Mouse (Mus musculus): ENCODE measurements around the gene Fli1. TPM values are rescaled to one million over a fixed set of nuclear protein-coding genes. Genes with fewer than 3 reads are reported as not detected.

The Fli1 gene
- polyA plus RNA-seq, 1 experiment from 2014 or later, result 27.3 TPM

- H3K9me3 ChIP-seq (ENCODE audit: control insufficient read depth, low read length), result no peaks in the 10 kb centered on the region
- 75% methylated on average over 4 of the region's 4 CpGs for WGBS
- H3K4me2 ChIP-seq (replicated peaks; ENCODE audit: low read depth, low read length), result no peak overlapping the region
- no peaks in the 10 kb centered on the region for H3K27me3 ChIP-seq (ENCODE audit: control insufficient read depth, insufficient read depth, low read length)
- H3K4me3 ChIP-seq (ENCODE audit: low read length), result no peak overlapping the region
- H3K27ac ChIP-seq (ENCODE audit: low read depth, low read length), result no peak overlapping the region
- H3K9ac ChIP-seq (ENCODE audit: low read depth, low read length), result no peak overlapping the region
- no peaks in the 10 kb centered on the region for H3K36me3 ChIP-seq (ENCODE audit: control insufficient read depth, insufficient read depth, low read length)
- H3K4me1 ChIP-seq (ENCODE audit: control insufficient read depth, insufficient read depth, low read length), result no peaks in the 10 kb centered on the region
- ATAC-seq (ENCODE audit: low FRiP score, low TSS enrichment), result peak; percentile 52; the same call in 1 of the 2 replicates
Measured at GRCm38 (mm10) chr9:32384906-32385305, 157.8 kb downstream of the Fli1 start.

- H3K9ac ChIP-seq (ENCODE audit: low read depth, low read length), result no peak overlapping the region
- no peaks in the 10 kb centered on the region for H3K36me3 ChIP-seq (ENCODE audit: control insufficient read depth, insufficient read depth, low read length)
- H3K4me2 ChIP-seq (replicated peaks; ENCODE audit: low read depth, low read length), result no peak overlapping the region
- no peak overlapping the region for H3K4me3 ChIP-seq (ENCODE audit: low read length)
- no peak for ATAC-seq (ENCODE audit: low FRiP score, low TSS enrichment)
- no peak overlapping the region for H3K27ac ChIP-seq (ENCODE audit: low read depth, low read length)
- no peaks in the 10 kb centered on the region for H3K4me1 ChIP-seq (ENCODE audit: control insufficient read depth, insufficient read depth, low read length)
- H3K9me3 ChIP-seq (ENCODE audit: control insufficient read depth, low read length), result no peaks in the 10 kb centered on the region
- no peaks in the 10 kb centered on the region for H3K27me3 ChIP-seq (ENCODE audit: control insufficient read depth, insufficient read depth, low read length)
- 60% methylated on average over 5 of the region's 5 CpGs for WGBS
Measured at GRCm38 (mm10) chr9:32376863-32377590, 165.6 kb downstream of the Fli1 start.

GRCm38 (mm10) chr9:32376031-32376430 lies 166.6 kb downstream of the Fli1 start:
- Histone ChIP-seq H3K4me2 (replicated peaks; ENCODE audit: low read depth, low read length) (no peak overlapping the region), H3K27ac (ENCODE audit: low read depth, low read length) (no peak overlapping the region), H3K36me3 (ENCODE audit: control insufficient read depth, insufficient read depth, low read length) (no peaks in the 10 kb centered on the region), H3K9me3 (ENCODE audit: control insufficient read depth, low read length) (no peaks in the 10 kb centered on the region), H3K4me3 (ENCODE audit: low read length) (no peak overlapping the region), H3K27me3 (ENCODE audit: control insufficient read depth, insufficient read depth, low read length) (no peaks in the 10 kb centered on the region), H3K9ac (ENCODE audit: low read depth, low read length) (no peak overlapping the region), H3K4me1 (ENCODE audit: control insufficient read depth, insufficient read depth, low read length) (no peaks in the 10 kb centered on the region)
- WGBS, result 63% methylated on average over 7 of the region's 7 CpGs
- ATAC-seq (ENCODE audit: low FRiP score, low TSS enrichment), result no peak

GRCm38 (mm10) chr9:32373656-32374055 lies 169.0 kb downstream of the Fli1 start:
- no peak overlapping the region for H3K27ac ChIP-seq (ENCODE audit: low read depth, low read length)
- WGBS, result 71% methylated on average over 6 of the region's 6 CpGs
- no peak for ATAC-seq (ENCODE audit: low FRiP score, low TSS enrichment)

More at GRCm38 (mm10) chr9:32373656-32374055, 169.0 kb downstream of the Fli1 start:
- H3K4me3 ChIP-seq (ENCODE audit: low read length), result no peak overlapping the region
- H3K4me2 ChIP-seq (replicated peaks; ENCODE audit: low read depth, low read length), result no peak overlapping the region
- no peaks in the 10 kb centered on the region for H3K36me3 ChIP-seq (ENCODE audit: control insufficient read depth, insufficient read depth, low read length)
- H3K9me3 ChIP-seq (ENCODE audit: control insufficient read depth, low read length), result no peaks in the 10 kb centered on the region
- H3K27me3 ChIP-seq (ENCODE audit: control insufficient read depth, insufficient read depth, low read length), result no peaks in the 10 kb centered on the region
- no peak overlapping the region for H3K9ac ChIP-seq (ENCODE audit: low read depth, low read length)
- H3K4me1 ChIP-seq (ENCODE audit: control insufficient read depth, insufficient read depth, low read length), result no peaks in the 10 kb centered on the region

Other genes starting within 250 kb of the Fli1 start
- gene Kcnj5, start 198.5 kb downstream of the Fli1 start, polyA plus RNA-seq (2014; fragmentation: Nextera tagmentation; extraction: Ambion mirVana), result 0.40 and 1.2 TPM in 2 replicates
- gene Kcnj1, start 170.4 kb downstream of the Fli1 start, polyA plus RNA-seq (2014; fragmentation: Nextera tagmentation; extraction: Ambion mirVana), result 1.4 and 3.3 TPM in 2 replicates
- 26.2 and 58.0 TPM in 2 replicates for gene Ets1, start 93.4 kb upstream of the Fli1 start, polyA plus RNA-seq (2014; fragmentation: Nextera tagmentation; extraction: Ambion mirVana)

All from kidney, embryonic 14.5 days (tissue).